Mouse (Mus musculus): ENCODE measurements around the gene Ppp1r9b.

DNA sequence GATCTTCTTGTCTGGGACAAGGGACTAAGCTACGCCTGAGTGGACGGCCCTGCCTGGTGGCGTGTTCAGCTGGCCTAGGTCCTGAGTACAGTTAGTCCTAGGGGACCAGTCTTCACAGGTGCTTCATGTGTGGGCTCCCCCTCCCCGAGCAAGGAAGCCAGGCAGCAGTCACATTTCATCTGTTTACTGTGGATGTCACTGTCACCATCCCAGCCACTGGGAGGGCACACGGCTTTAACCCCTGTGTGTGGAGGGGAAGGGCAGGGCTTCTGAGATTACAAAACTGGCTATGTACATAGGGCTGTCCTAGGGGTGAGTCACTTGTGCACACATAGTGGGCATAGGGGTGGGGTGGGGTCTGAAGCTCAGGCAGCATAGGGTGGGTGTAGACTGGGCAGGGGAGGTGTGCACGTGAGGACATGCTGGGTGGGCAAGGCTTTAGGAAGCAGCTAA is 35.3 kb downstream of the Ppp1r9b start:
- TF ChIP-seq CTCF (conservative IDR thresholded peaks at IDR 0.05; ENCODE audit: low read length) (no peak), POU5F1 (IDR thresholded peaks at IDR 0.05; ENCODE audit: borderline replicate concordance, low read length) (no peak)

All from E14TG2a.4 (cell line).